Mouse (Mus musculus) forebrain, embryonic 16.5 days (tissue): ENCODE measurements around the gene Dph2. TPM values are rescaled to one million over a fixed set of nuclear protein-coding genes. Genes with fewer than 3 reads are reported as not detected.

Experiments used
- ATAC-seq: fragments of 200-750 bp; cut with Nextera tagmentation; 2 replicates; pipeline ENCODE4 v1.8.0; 2017; ENCODE audit warnings: mild to moderate bottlenecking, moderate library complexity
- H3K27ac ChIP-seq: fragments of 300-500 bp; sonication (generic); 2 replicates; pipeline ENCODE4 v1.5.1; 2014; ENCODE audit warnings: low read length, control low read depth
- H3K27me3 ChIP-seq: fragments of 300-500 bp; sonication (generic); replicated peaks from 2 replicates; pipeline ENCODE4 v1.6.1; 2014; ENCODE audit warnings: low read length; ENCODE audit not compliant: control insufficient read depth, insufficient read depth
- H3K36me3 ChIP-seq: fragments of 300-500 bp; sonication (generic); 2 replicates; pipeline ENCODE4 v1.6.1; 2014; ENCODE audit not compliant: control insufficient read depth, insufficient read depth
- H3K4me1 ChIP-seq: fragments of 300-500 bp; sonication (generic); replicated peaks from 2 replicates; pipeline ENCODE4 v1.6.1; 2014; ENCODE audit warnings: low read length; ENCODE audit not compliant: control insufficient read depth, insufficient read depth
- H3K4me2 ChIP-seq: fragments of 300-500 bp; sonication (generic); 2 replicates; pipeline ENCODE4 v1.6.1; 2014; ENCODE audit warnings: mild to moderate bottlenecking, low read length, control low read depth
- H3K4me3 ChIP-seq: fragments of 300-500 bp; sonication (generic); replicated peaks from 2 replicates; pipeline ENCODE4 v1.5.1; 2014; ENCODE audit warnings: mild to moderate bottlenecking, low read length, control low read depth
- H3K9ac ChIP-seq: fragments of 300-500 bp; sonication (generic); replicated peaks from 2 replicates; pipeline ENCODE4 v1.6.1; 2014; ENCODE audit warnings: low read depth, low read length, control low read depth
- H3K9me3 ChIP-seq: fragments of 300-500 bp; sonication (generic); 2 replicates; pipeline ENCODE4 v1.6.1; 2016; ENCODE audit warnings: low read length; ENCODE audit not compliant: control insufficient read depth
- WGBS: fragments of 180-500 bp; shearing (Covaris S2); extraction: QIAGEN DNeasy Blood & Tissue Kit; methylation state at CpG from one replicate; pipeline ENCODE4 v1.1.7; 2014; 5-methylcytosine and 5-hydroxymethylcytosine counted together
- polyA plus RNA-seq: library from polyadenylated mRNA; unstranded; fragments of >200 nt; fragmentation: Nextera tagmentation; extraction: Ambion mirVana; gene quantifications from 2 replicates; pipeline ENCODE4 v1.2.1, GENCODE M21; 2015

The Dph2 gene
- polyA plus RNA-seq, 1 experiment from 2014 or later: 30.1 TPM

DNA sequence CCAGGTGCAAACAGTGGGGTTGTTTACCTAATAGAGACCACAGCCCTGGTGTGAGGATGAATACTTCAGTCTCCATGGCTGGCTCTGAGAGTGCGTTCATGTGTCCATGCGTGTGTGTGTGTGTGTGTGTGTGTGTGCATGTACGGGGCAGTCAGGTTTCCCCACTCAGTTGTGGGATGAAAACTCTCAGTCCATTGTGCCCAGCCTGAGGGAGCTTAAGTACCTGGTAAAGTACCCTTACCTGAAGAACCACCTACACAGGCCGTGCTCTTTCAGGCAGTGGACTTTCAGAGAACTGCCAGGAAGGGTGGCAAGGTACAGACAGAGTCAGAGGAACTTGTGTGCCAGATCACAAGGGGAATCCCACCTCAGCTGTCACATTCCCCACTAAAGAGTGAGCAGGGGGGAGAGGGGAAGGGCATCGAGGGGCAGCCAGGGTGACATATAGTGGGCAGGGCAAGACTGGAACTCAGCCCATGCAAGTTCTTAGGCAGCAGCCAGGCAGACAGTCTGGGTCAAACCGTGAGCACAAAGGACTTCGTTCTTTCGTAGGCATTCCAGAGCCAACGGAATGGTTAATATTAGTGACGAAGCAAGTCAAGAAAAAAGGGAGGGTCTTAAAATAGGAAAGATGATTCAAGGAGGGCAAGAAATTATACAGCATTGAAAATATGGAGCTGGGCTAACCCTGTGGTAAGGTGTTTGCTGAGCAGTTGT lies 39.5 kb downstream of the Dph2 start:
- no peaks in the 10 kb centered on the region; the same call in 1 of the 2 replicates for H3K4me1 ChIP-seq
- no peak for ATAC-seq
- 88% methylated on average over 10 of the region's 10 CpGs for WGBS
- no peaks in the 10 kb centered on the region for H3K9me3 ChIP-seq
- no peak overlapping the region for H3K4me2 ChIP-seq
- no peak overlapping the region for H3K9ac ChIP-seq
- no peak overlapping the region for H3K27ac ChIP-seq
- no peaks in the 10 kb centered on the region for H3K27me3 ChIP-seq
- no peaks in the 10 kb centered on the region for H3K36me3 ChIP-seq
- H3K4me3 ChIP-seq: no peak overlapping the region

DNA sequence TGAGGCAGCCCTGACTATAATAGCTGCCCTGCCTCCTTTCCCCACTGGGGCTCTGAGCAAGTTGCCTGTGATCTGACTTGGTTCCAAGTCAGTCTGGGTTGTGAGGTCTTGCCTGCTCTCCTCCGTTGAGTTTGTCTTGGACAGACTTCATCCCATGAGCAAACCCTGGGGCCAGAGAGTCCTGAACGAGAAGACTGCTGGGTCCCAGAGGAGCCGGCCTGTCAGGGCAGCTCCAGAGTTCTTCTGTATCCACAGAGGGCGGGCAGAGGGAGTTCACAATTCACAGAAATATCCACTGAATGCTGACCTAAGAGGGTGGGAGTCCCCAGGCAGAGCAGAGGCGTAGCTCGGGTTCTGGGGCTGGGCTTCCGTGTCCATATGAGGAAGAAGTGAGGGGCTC lies 41.0 kb downstream of the Dph2 start:
- H3K27ac ChIP-seq: no peak overlapping the region
- 83% methylated on average over 7 of the region's 7 CpGs for WGBS
- 0 out of 2 replicates have a peak overlapping the region, but pooled peaks have one; percentile 29 for H3K9ac ChIP-seq
- H3K4me3 ChIP-seq: no peak overlapping the region
- H3K4me2 ChIP-seq: no peak overlapping the region
- H3K36me3 ChIP-seq: no peaks in the 10 kb centered on the region
- no peak for ATAC-seq
- H3K4me1 ChIP-seq: no peaks in the 10 kb centered on the region; the same call in 1 of the 2 replicates
- H3K9me3 ChIP-seq: no peaks in the 10 kb centered on the region
- no peaks in the 10 kb centered on the region for H3K27me3 ChIP-seq

DNA sequence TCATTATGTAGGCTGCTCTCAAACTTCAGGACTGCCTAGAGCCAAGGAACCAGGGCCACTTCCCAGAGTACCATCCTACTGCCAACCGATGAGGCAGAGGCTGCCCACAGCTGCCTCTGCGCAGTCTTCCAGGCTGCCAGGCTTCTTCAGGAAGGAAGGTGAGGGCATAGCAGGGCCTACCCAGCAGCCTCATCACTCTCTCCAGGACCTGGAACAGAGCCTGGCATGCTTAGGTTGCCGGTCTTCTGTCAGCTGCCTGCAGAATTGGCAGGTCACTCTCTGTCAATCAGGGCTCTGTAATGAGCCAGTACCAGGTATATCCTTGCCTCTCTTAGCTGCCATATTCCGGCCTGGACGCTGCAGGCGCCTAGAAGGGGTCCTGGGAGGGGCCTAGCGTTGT lies 41.7 kb downstream of the Dph2 start:
- no peak overlapping the region for H3K4me3 ChIP-seq
- no peak overlapping the region for H3K4me2 ChIP-seq
- H3K27ac ChIP-seq: no peak overlapping the region
- no peaks in the 10 kb centered on the region for H3K9me3 ChIP-seq
- no peaks in the 10 kb centered on the region for H3K36me3 ChIP-seq
- H3K27me3 ChIP-seq: no peaks in the 10 kb centered on the region
- WGBS: 71% methylated on average over 7 of the region's 7 CpGs
- no peaks in the 10 kb centered on the region; the same call in 1 of the 2 replicates for H3K4me1 ChIP-seq
- no peak overlapping the region for H3K9ac ChIP-seq
- ATAC-seq: no peak

DNA sequence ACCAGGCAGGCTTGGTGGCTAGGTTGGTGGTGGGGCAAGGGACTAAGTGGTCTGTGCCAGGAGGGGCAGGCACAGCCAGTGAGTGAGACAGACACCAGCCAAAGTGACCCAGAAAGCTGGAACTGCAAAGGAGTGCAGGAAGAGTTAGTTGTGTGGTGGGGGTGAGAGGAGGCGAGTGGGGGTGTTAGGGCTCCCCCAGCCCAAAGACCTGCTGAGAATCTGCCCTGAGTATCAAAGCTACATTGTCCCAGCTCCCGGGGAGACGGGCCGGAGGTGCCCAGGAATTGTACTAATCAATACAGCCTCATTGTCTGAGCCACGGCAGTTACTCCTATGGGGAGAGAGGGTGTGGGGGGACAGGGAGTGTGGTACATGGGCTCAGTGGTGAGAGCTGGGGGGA lies 42.3 kb downstream of the Dph2 start:
- H3K27me3 ChIP-seq: no peaks in the 10 kb centered on the region
- no peaks in the 10 kb centered on the region; the same call in 1 of the 2 replicates for H3K4me1 ChIP-seq
- no peaks in the 10 kb centered on the region for H3K36me3 ChIP-seq
- H3K4me3 ChIP-seq: no peak overlapping the region
- no peak overlapping the region for H3K27ac ChIP-seq
- no peak overlapping the region for H3K9ac ChIP-seq
- 10% methylated on average over 5 of the region's 5 CpGs for WGBS
- ATAC-seq: peak; percentile 39; the same call in 1 of the 2 replicates
- H3K4me2 ChIP-seq: no peak overlapping the region
- no peaks in the 10 kb centered on the region for H3K9me3 ChIP-seq

DNA sequence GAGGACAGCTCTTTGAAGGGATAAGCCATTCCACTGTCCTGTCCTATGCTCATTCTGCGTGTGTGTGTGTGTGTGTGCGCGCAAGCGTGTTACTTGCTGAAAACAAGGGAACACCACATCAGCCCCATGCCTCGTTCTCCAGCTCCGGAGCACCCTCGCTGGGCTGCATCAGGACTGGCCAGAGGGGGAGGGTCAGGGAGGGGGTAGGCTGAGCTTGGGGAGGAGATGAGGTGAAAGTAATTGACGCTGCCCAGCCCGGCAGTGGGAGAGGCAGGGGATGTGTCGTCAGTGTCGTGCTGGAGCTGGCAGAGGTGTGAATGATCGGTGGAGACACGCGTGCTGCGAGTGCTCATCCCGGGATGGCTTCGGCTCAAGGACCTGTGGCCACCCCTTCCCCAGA lies 42.8 kb downstream of the Dph2 start:
- 46% methylated on average over 17 of the region's 17 CpGs for WGBS
- 0 out of 2 replicates have a peak, but pooled peaks have one; percentile 20 for ATAC-seq

DNA sequence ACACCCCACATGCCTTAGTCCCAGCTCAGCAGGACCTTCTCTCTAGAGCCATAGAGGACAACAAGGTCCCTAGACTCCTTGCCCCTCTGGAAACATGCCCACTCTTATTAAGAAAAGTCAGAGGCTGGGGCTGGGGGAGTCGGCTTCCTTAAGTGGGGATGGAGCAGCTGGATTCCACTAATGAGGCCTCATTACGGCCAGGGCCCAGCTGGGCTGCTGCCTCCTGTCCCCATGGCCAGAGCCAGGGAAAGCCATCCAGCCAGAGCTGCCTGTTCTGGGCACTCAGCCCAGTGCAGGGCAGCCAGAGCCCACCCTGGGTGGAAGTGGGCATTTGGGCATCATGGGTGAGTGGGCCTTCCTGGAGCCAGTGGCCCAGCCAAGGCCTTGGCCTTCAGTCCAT lies 44.8 kb downstream of the Dph2 start:
- H3K27me3 ChIP-seq: no peaks in the 10 kb centered on the region
- no peak overlapping the region for H3K4me2 ChIP-seq
- H3K36me3 ChIP-seq: no peaks in the 10 kb centered on the region
- no peak for ATAC-seq
- H3K9ac ChIP-seq: no peak overlapping the region
- H3K4me3 ChIP-seq: no peak overlapping the region
- 13% methylated on average over 2 of the region's 2 CpGs for WGBS
- H3K9me3 ChIP-seq: no peaks in the 10 kb centered on the region
- H3K27ac ChIP-seq: no peak overlapping the region
- no peaks in the 10 kb centered on the region; the same call in 1 of the 2 replicates for H3K4me1 ChIP-seq

More for the DNA sequence above, 42.8 kb downstream of the Dph2 start:
- Histone ChIP-seq H3K27me3 (no peaks in the 10 kb centered on the region), H3K4me1 (no peaks in the 10 kb centered on the region; the same call in 1 of the 2 replicates), H3K4me2 (no peak overlapping the region), H3K9ac (no peak overlapping the region), H3K27ac (no peak overlapping the region), H3K9me3 (no peaks in the 10 kb centered on the region), H3K36me3 (no peaks in the 10 kb centered on the region), H3K4me3 (no peak overlapping the region)

DNA sequence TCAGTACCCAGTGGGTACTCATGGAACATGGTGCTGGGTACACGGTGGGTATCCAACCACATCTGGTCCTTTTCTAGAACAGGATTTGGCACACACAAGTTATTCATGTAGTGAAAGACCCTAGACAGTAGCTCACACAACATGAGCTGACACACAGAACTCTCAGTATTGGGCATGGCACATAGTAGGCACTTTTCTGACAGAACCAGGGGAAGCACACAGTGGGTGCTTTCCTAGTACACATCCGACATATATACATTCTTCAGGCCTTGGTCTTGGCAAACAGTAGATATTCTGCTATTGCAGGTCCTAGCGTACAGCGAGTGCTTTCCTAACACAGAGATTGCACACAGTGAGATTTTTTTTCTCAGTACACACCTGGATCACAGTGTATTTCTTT lies 45.6 kb downstream of the Dph2 start:
- H3K27me3 ChIP-seq: no peaks in the 10 kb centered on the region
- H3K36me3 ChIP-seq: no peaks in the 10 kb centered on the region
- H3K4me1 ChIP-seq: no peaks in the 10 kb centered on the region; the same call in 1 of the 2 replicates
- WGBS: 94% methylated on average over 4 of the region's 4 CpGs
- H3K27ac ChIP-seq: no peak overlapping the region
- ATAC-seq: no peak
- no peak overlapping the region for H3K4me2 ChIP-seq
- H3K4me3 ChIP-seq: no peak overlapping the region
- H3K9ac ChIP-seq: no peak overlapping the region
- H3K9me3 ChIP-seq: no peaks in the 10 kb centered on the region

DNA sequence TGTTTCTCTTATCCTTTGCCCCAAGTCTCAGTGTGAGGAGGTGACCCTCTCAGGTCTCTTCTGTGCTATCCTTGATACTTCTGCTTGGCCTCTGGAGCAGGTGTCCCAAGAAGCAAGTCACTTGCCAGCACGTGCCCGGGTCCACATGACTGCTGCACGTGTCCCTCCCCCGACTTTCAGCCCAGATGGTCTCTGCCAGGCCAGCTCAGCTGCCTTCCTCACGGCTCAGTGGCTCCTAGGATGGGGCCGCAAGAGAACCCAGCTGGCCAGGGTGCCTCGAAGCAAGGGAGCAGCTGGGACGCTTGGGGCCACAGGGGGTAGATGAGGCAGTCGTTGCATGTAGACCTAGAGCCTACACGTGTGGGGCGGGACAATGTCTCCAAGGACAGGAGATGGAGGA lies 46.5 kb downstream of the Dph2 start:
- Histone ChIP-seq H3K36me3 (no peaks in the 10 kb centered on the region), H3K27me3 (no peaks in the 10 kb centered on the region), H3K4me3 (no peak overlapping the region), H3K9me3 (no peaks in the 10 kb centered on the region), H3K9ac (no peak overlapping the region), H3K27ac (no peak overlapping the region), H3K4me2 (no peak overlapping the region), H3K4me1 (no peaks in the 10 kb centered on the region; the same call in 1 of the 2 replicates)
- WGBS: 80% methylated on average over 11 of the region's 11 CpGs
- no peak for ATAC-seq

DNA sequence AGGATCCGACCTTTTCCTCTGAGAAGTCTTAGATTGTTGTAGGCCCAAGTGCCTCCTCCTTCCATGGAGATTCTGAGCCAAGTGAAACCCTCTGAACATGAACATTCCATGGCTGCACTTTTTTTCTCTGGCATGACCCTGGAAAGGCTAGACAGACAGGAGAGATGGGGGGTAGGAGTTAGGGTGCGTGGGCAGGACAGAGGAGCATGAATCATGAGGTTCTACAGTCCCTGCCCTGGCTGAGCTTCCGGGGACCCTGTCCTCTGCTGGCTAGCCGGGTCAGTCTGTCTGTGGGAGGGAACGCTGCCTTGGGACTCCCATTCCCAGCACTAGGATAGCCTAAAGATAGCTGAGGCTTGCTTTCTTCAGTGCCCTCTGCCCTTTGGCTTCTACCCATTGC lies 47.4 kb downstream of the Dph2 start:
- H3K4me1 ChIP-seq: no peaks in the 10 kb centered on the region; the same call in 1 of the 2 replicates
- H3K27ac ChIP-seq: no peak overlapping the region
- no peak for ATAC-seq
- H3K36me3 ChIP-seq: no peaks in the 10 kb centered on the region
- H3K9me3 ChIP-seq: no peaks in the 10 kb centered on the region
- H3K4me2 ChIP-seq: no peak overlapping the region
- H3K4me3 ChIP-seq: no peak overlapping the region
- no peaks in the 10 kb centered on the region for H3K27me3 ChIP-seq
- 86% methylated on average over 5 of the region's 5 CpGs for WGBS
- H3K9ac ChIP-seq: no peak overlapping the region
